Mouse (Mus musculus): ENCODE data around the gene Ptprn. TPM values are rescaled to one million over a fixed set of nuclear protein-coding genes. Genes with fewer than 3 reads are reported as not detected.

Ptprn gene
- total RNA-seq, 1 experiment from 2014 or later = 54.3 TPM

DNA sequence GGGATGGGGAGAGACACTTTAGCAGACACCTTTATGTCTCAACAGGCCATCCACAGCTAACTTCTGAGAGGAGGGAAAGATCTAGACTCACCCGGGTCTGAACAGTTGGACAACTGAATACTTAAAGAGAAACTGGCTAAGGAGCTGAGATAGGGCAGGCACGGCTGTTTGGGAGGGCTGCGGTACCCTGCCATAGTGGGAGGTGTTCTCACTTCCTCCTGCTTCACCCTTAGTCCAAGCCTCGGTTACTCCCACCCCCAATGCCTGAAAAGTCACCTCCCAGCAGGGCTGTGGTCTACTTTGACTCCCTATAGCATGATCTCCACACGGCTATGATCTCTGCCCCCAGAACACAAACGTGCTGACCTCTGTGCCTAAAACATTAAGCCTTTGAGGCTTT lies 40.8 kb downstream of the Ptprn start:
- DNase-seq = no peak

DNA sequence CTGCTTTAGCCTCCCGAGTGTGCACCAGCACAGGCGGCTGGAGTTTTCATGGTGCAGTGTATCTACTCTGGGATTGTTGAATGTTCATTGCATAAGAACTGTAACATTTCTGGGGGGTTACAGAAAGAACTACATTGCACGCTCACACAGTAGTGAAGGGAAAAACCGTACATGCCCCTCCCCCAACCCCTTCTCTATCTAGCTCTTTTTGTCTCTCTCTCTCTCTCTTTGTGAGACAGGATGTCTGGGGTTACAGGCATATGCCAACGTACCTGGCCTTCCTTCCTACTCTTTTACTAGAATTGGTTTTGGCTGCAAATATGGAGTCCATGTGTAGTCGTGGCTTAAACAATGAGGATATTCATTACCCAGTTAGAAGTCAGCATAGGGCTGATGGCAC lies 41.4 kb downstream of the Ptprn start:
- DNase-seq = no peak

DNA sequence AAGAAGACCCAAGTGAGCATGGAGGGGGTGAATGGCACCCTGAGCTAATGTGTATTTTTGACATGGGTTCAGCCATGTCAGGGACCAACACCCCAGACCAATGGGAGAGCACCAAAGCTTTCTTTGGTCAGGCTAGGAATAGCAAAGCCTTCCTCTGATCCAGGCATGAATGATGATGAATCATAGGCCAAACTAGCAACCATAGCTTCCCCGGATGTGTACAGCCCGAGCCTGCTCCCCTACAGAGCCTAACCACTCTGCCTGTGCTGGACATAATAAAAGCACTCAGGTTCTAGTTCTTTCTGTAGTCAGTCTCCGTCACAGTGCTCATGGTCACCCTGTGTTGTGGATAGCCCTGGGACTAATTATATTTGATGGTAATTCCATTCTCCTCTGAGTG lies 42.8 kb downstream of the Ptprn start:
- DNase-seq = no peak

DNA sequence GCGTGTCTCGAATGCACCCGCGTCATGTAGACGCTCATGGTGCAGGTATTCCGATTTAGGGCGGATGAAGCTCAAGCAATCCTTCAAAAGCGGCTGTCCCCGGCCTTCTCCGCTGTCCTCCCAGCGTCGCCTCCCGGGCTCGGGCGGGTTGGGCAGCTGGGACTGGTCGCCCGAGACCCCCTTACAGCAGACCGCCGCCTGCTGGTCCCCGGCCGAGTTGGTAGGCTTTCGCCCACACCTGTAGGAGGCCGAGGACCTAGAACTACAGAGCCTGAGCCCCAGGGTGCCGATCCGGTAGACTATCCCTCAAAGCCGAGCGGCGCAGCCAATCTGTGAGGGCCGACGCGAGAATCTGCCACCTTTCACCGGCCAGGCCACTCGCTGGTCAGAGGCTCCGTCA lies 44.8 kb downstream of the Ptprn start, which contains the start of gene Tuba4a:
Gene Tuba4a (minus strand): TSS at position 335 of the 400 bp plus-strand sequence.
- DNase-seq = no peak

DNA sequence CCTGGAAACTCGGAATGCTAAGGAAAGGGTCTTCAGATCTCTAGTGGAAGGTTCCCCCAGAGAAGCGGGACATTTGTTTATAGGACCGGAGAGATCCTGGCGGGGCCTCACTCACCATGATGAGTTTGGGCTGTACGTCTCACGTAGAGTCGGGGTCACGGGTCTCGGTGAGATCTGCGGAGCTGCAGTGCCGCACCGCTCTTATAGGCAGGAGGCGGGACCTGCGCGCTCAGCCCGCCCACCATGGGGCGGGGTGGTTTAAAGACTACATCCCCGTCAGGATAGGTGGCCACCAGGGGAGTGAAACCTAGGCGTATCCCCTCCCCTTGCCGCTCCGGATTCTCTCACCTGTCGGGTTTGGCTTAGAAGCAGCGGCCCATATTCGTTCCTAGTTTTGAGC lies 45.2 kb downstream of the Ptprn start:
- peak; percentile 86 for DNase-seq

DNA sequence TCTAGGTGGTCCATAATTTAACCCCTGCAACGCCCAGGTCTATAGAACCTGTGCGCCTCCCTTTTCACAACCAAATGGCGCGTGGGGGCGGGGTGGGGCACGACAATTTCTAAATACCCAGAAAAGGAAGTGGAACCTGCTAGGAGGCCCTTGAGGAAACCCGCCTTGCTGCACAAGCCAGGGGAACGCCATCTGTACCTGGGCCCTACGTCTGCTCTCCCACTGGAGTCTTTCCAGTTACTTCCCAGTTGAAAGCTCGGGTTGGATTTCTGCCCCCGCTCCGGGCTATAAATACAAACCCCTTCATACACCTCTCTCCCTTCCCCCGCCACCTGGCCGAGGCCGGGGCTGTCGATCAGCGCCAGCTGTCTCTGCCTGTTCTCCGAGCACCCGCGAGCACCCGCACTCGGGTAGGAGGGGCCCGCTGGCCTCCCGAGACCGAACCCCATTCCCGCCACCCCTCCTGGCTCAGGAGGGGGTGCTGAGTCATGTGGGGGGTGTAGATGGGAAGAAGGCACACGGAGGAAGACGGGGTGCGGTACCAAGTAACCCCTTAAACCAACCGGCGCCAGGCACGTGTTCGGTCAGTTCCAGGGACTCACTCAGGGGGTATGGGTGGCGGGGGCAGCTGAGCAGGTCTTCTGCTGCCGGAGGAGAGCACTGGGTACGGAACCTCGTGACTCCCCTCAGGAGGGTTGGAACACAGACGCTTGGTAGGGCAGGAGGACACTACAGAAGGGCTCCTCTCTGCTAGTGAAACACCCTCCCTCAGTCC lies 45.9 kb downstream of the Ptprn start:
- peak; percentile 52 for DNase-seq

DNA sequence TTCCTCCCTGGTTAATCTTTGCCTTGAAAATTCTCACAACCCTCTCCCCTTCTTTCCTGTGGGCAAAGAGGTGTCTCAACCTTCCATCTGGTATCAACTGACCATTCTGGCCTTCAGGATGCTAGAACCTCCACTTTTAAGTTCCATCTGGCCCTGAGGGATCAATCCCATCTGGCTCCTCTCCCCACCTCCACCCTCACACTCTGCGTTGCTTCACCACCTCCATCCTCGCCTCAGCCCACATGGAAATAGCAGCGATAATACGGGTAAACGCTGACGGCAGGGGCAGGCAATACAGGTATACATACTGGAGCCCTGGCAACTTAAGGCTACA lies 46.4 kb downstream of the Ptprn start:
- DNase-seq = no peak

DNA sequence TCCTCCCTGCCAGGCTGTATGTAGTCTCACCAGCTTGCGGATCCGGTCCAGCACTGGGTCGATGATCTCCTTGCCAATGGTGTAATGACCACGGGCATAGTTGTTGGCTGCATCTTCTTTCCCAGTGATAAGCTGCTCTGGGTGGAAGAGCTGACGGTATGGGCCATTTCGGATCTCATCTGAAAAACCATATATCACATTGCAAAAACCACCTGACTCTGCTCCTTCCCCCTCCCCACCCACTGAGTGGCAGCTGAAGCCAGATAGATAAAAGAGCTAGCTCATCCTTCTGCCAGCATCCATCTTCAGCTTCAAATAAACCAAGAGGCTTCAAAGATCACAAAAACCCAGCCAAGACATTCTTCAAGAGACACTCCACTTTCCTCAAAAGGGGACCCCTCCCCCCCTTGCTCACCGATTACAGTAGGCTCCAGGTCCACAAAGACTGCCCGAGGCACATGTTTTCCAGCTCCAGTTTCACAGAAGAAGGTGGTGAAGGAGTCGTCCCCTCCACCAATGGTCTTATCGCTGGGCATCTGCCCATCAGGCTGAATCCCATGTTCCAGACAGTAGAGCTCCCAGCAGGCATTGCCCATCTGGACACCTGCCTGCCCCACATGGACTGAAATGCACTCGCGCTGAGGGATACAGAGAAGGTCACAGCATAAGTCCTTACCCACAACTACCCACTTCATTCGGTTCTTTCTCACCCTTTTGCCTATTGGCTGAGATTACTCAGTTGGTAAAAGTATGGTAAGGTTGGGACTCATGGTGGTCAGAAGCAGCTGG lies 47.3 kb downstream of the Ptprn start:
- no peak for DNase-seq

DNA sequence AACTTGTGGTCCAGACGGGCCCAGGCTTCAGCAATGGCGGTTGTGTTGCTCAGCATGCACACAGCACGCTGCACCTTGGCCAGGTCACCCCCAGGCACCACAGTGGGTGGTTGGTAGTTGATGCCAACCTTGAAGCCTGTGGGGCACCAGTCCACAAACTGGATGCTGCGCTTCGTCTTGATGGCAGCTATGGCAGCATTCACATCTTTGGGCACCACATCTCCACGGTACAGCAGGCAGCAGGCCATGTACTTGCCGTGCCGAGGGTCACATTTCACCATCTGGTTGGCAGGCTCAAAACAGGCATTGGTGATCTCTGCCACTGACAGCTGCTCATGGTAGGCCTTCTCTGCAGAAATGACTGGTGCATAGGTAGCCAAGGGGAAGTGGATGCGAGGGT lies 48.5 kb downstream of the Ptprn start:
- DNase-seq = no peak

DNA sequence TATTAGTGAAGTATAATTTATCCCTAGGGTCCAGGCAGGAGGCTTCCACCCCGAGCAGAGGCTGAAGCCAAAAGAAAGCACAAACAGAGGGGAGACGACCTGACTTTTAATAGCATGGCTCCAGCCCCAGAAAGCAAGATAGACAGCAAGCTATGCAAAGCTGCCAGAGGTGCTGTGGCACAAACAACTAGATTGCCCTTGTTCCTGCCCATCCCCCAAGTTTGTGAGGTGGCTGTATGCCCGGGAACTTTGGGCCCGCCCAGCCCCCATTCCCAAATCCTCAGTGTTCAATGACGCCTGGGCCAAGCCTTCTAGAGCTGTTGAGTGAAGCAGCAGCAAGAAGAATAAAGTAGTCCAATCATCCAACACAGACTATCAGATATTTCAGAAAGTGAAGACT lies 49.4 kb downstream of the Ptprn start:
- DNase-seq = peak; percentile 28

DNA sequence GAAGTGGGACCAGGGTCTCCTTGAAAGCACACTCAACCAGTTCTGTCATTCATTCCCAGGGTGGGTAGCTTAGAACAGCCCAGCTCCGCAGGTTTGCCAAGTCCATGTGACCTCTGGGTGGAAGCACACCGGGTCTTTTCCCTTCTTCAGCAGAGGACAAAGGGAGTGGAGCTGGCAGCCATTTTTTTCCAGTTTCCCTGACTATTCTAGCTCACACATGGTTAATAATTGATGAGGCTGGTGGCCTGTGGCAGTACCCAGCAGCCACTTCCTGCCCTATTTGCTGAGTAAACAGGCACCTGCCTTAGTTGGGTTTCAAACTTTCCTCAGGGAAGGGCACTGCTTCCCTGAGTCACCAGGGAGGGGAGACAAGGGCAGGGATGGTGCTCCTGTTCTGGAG lies 49.9 kb downstream of the Ptprn start:
- no peak for DNase-seq

DNA sequence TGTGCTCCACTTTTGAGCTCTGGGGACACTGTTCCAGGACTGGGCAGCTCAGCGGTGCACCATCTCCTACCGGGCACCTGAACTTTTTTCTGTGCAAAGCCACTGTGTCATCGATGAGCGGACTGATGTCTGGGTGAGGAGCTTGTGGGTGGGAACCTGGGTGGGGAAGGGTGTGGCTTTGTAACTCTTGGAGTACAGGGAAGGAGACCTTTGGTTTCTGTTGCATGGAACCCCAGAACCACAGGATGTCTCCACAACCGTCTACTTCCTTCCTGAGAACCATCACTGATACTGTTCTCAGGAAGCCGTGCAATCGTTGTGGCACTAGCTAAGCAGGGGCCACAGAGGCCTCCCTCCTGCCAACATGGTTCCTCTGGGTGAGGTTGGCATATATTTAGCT lies 51.2 kb downstream of the Ptprn start:
- no peak for DNase-seq

DNA sequence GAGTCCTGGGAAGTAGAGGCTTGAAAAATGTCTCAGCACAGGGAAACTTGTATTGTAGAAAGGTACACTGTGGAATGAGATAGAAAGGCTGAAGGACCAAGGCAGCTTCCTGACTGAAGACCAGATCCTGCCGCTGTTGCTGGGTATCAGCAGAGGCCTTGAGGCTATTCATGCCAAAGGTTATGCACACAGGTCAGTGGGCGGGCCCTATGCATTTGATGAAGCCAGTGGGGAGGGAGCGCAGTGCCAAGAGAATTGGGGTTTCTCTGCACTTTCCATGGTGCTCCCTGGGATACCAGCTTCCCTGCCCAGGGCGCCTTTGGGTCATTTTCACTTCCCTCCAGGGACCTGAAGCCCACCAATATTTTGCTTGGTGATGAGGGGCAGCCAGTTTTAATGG lies 51.8 kb downstream of the Ptprn start:
- DNase-seq = no peak

DNA sequence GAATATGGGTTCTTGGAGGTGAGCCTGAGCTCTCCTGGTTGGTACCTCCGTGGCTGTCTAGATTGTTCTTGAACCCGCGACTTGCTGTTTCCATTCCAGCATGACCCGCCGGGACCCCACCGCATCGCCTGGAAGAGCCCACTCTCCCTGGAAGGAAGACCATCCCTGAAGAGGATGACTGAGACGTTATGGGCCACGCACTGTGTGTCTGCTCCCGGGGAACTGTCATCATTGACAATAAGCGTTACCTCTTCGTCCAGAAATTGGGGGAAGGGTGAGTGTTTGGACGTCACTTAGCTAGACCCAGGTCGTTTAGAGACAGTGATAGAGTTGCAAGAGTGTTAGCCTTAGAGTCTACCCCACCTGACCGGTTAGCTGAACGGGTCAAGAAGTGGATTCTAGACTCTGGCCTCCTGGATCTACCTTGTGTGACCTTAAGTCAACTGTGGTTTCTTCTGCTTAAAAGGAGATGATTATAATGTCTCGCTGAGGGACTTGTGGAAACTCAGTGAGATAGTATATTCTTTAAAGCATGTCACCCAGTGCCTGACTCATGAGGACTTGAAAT lies 53.1 kb downstream of the Ptprn start:
- no peak for DNase-seq

DNA sequence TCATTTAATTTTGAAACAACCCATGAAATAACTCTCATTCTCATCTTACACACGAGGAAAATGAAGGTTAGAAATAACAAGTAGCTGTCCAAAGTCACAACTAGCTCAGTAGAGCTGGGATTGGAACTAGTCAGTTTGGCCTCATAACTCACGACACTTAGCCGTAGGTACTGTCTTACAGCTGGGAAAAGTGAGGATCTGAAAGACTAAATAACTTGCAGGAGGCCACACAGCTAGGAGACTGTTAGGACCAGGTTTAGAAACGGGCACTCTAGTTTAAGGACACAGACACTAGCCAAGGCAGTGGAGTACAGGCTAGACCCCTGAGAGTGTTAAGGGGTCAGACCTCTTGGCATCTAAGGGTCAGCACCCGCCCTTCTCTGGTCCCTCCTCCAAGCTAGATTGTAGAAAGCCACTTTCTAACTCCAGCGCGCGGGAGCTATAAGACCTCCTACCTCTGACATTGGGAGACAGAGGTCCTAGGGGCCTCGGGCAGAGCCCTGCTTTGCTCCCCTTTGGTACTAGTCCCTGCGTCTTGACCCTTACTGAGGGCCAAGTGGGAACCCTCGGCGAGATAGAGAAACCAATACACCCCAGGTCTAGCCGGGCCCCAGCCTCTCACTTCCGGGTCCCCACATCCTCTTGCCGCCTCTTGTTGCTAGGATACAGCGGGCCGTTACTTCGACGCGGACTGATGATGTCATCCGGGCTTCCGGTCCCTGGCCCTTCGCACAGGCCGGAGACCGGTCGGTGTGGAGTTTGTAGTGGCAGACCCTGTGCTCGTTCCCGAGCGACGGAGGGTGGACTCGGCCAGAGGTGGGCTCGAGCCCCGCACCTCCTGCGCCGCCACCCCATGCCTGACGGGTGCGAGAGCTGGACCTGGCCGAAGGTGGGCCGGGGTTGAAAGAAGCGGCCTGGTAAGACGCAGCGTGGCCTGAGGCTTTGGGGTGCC lies 53.9 kb downstream of the Ptprn start, which contains the start of the genes Glb1l and Stk16:
Gene Glb1l (minus strand): TSS at position 678 of the 952 bp plus-strand sequence.
Gene Stk16 (plus strand): TSS at position 703 of the 952 bp plus-strand sequence.
- DNase-seq = peak; percentile 95

DNA sequence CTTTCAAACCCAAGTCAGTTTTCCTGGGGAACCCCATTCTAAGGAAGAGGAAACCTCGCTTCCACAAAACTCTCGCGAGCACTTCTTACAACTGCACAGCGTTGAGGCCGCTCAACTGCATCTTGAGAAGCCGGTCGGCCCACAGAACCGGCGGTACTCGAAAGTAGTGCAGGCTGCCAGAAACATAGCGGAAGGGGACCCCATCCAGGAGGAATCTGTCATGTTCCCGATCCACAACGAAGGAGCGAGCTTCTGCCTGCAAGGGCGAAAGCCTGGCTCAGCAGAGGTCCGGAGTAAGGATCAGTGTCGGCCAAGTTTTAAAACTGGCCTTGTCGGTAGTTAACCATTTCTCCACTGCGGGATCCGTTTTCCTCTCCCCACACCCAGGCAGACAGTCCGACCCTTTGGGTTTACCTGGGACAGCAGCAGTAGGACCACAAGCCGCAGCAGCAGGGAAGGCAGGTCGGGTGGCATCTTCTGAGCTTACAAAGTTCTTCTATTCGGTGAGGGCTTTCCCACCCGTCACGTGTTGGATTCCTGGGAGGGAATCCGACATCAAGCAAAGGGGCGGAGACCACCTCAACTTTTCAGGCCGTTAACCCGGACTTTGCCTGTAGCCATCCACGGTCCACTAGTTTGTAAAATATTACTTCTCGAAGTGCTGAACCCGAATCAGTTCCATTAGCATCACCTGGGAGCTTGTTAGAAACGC lies 55.2 kb downstream of the Ptprn start:
- peak; percentile 36 for DNase-seq

DNA sequence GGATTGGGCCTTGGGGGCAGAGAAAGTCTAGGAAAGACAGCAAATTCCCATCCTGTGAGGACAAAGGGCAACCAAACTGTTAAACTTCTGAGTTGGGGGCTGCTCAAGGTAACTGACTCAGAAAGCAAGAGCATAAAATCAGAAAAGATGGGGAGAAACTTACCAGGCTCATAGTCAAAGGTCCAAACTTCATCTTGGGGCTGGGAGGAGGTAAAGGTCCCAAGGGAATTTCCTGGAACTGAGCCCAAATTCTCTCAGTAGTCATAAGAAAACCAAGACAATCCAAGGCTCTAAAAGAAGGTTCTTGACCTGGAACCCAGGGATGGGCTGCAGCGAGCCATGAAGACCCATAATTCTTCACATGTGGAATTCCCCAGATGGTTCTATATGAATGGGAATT lies 63.1 kb downstream of the Ptprn start:
- DNase-seq = no peak
